Mouse (Mus musculus): Measurements from ENCODE around the gene Chrna9. TPM values are rescaled to one million over a fixed set of nuclear protein-coding genes. Genes with fewer than 3 reads are reported as not detected.
"Not testable (repeated sequence)": the region's sequence is repeated elsewhere in the genome, so short reads cannot be mapped to it uniquely, and the experiment has no call there.

Gene Chrna9
- polyA plus RNA-seq, 1 experiment from 2014 or later: not detected

DNA sequence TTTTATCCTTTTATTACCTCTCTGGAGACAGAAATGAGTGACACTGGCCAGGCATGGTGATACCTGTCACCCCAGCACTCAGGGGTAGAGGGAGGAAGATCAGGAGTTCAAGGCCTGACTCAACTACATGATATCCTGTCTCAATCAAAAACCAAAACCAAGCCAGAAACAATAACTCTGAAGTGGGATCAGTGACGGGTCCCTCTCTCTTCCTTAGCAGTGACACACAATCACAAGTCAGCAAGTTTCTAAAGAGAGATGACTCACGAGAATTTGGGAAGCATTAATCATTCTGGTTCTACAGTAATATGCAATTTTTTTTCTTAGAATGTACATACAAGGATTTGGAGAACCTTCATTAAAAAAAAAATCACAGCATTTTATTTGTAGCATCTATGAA, 38.5 kb downstream of the Chrna9 start:
- no peaks in the 10 kb centered on the region for H3K4me1 ChIP-seq (replicated peaks; ENCODE audit: control insufficient read depth, insufficient read depth, low read length)
- no peak overlapping the region for H3K4me2 ChIP-seq (ENCODE audit: low read length)
- 77% methylated on average over 2 of the region's 2 CpGs for WGBS
- H3K9me3 ChIP-seq (ENCODE audit: control insufficient read depth, low read length): no peaks in the 10 kb centered on the region
- no peak overlapping the region for H3K27ac ChIP-seq (ENCODE audit: low read depth)
- H3K36me3 ChIP-seq (ENCODE audit: control insufficient read depth, insufficient read depth, low read length): no peaks in the 10 kb centered on the region
- no peak overlapping the region for H3K4me3 ChIP-seq (ENCODE audit: low read depth, low read length)
- no peaks in the 10 kb centered on the region for H3K27me3 ChIP-seq (replicated peaks; ENCODE audit: control insufficient read depth, insufficient read depth, low read length)
- ATAC-seq (replicated peaks; ENCODE audit: low FRiP score, low TSS enrichment, low read depth) (no peak), DNase-seq (ENCODE audit: low spot score) (no peak)
- H3K9ac ChIP-seq (ENCODE audit: low read length): no peak overlapping the region

DNA sequence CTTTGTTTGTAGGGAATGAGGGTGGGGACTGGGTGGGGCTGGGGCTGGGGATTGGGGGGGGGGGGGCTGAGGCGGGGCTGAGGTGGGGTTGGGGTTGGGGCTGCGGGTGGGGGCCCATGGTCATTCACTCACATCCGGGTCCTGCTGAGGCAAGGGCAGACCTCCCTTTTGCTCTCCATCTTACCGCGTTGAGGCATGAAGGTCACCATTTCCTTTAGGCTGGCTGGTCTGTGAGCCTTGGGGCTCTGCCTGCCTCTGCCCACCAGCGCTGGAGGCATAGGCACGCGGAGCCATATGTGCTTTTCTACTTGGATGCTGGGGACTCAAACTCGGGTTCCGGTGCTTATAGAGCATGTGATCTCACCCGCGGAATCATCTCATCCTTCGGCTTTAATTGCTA, 41.0 kb downstream of the Chrna9 start:
- no peak overlapping the region for H3K27ac ChIP-seq (ENCODE audit: low read depth)
- no peaks in the 10 kb centered on the region for H3K36me3 ChIP-seq (ENCODE audit: control insufficient read depth, insufficient read depth, low read length)
- DNase-seq (ENCODE audit: low spot score): no peak
- ATAC-seq (replicated peaks; ENCODE audit: low FRiP score, low TSS enrichment, low read depth): no peak
- H3K4me2 ChIP-seq (ENCODE audit: low read length): no peak overlapping the region
- H3K27me3 ChIP-seq (replicated peaks; ENCODE audit: control insufficient read depth, insufficient read depth, low read length): no peaks in the 10 kb centered on the region
- no peak overlapping the region for H3K4me3 ChIP-seq (ENCODE audit: low read depth, low read length)
- no peaks in the 10 kb centered on the region for H3K4me1 ChIP-seq (replicated peaks; ENCODE audit: control insufficient read depth, insufficient read depth, low read length)
- no peaks in the 10 kb centered on the region for H3K9me3 ChIP-seq (ENCODE audit: control insufficient read depth, low read length)
- WGBS: 87% methylated on average over 13 of the region's 13 CpGs
- no peak overlapping the region for H3K9ac ChIP-seq (ENCODE audit: low read length)

DNA sequence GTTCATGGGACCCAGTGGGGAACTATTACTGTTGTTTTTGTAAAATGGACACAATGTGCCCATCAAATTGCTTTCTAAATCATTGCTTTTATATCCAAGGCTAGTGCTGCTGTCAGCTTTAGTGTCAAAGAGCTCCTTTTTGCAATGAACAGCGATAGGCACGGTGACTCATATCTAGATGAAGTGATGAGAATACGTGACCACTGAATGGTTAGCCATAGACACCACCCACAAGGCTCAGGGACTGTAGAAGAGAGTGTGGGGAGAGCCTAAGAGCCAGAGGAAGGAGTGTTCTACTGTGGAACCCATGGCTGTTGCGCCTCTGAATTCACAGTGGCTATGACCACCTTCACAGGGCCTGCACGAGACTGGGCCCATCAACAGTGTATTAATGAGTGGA, 51.7 kb downstream of the Chrna9 start:
- ATAC-seq (replicated peaks; ENCODE audit: low FRiP score, low TSS enrichment, low read depth) (no peak), DNase-seq (ENCODE audit: low spot score) (no peak)
- Histone ChIP-seq H3K4me1 (replicated peaks; ENCODE audit: control insufficient read depth, insufficient read depth, low read length) (no peaks in the 10 kb centered on the region), H3K4me2 (ENCODE audit: low read length) (no peak overlapping the region), H3K4me3 (ENCODE audit: low read depth, low read length) (no peak overlapping the region), H3K27ac (ENCODE audit: low read depth) (no peak overlapping the region), H3K36me3 (ENCODE audit: control insufficient read depth, insufficient read depth, low read length) (no peaks in the 10 kb centered on the region), H3K9me3 (ENCODE audit: control insufficient read depth, low read length) (no peaks in the 10 kb centered on the region), H3K9ac (ENCODE audit: low read length) (no peak overlapping the region), H3K27me3 (replicated peaks; ENCODE audit: control insufficient read depth, insufficient read depth, low read length) (no peaks in the 10 kb centered on the region)
- 93% methylated on average over 5 of the region's 5 CpGs for WGBS

DNA sequence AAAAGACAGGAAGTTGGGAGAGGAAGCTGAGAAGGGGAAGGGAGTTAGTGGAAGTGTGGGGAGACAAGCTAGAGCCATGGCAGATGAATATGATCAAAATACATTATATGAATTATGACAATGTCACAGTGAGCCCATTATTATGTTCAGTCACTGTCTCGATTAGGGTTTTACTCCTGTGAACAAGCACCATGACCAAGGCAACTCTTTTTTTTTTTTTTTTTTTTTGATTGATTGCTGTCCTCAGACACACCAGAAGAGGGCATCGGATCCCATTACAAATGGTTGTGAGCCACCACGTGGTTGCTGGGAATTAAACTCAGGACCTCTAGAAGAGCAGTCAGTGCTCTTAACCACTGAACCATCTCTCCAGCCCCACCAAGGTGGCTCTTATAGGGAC, 52.3 kb downstream of the Chrna9 start:
- not testable (repeated sequence) for H3K4me1 ChIP-seq (replicated peaks; ENCODE audit: control insufficient read depth, insufficient read depth, low read length); H3K36me3 ChIP-seq (ENCODE audit: control insufficient read depth, insufficient read depth, low read length); DNase-seq (ENCODE audit: low spot score); H3K9ac ChIP-seq (ENCODE audit: low read length); H3K9me3 ChIP-seq (ENCODE audit: control insufficient read depth, low read length); H3K27ac ChIP-seq (ENCODE audit: low read depth); H3K4me3 ChIP-seq (ENCODE audit: low read depth, low read length); H3K27me3 ChIP-seq (replicated peaks; ENCODE audit: control insufficient read depth, insufficient read depth, low read length); H3K4me2 ChIP-seq (ENCODE audit: low read length); ATAC-seq (replicated peaks; ENCODE audit: low FRiP score, low TSS enrichment, low read depth)
- 75% methylated on average over 3 of the region's 3 CpGs for WGBS

DNA sequence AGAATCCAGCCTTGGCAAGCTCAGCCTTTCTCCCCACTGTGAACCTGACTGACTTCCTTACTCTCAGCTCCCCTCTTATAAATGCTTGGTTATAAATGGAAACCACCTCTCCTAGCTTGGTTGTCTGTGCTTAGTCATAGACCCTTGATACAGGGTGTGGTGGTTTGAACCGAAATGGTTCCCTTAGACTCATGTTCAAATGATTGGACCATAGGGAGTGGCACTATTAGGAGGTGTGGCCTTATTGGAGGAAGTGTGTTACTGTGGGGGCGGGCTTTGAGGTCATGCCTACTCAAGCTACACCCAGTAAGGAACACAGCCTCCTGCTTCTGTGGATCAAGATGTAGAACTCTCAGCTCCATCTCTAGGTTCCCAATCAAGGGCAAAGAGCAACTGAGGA, 56.5 kb downstream of the Chrna9 start:
- no peaks in the 10 kb centered on the region for H3K36me3 ChIP-seq (ENCODE audit: control insufficient read depth, insufficient read depth, low read length)
- H3K4me3 ChIP-seq (ENCODE audit: low read depth, low read length): no peak overlapping the region
- no peaks in the 10 kb centered on the region for H3K27me3 ChIP-seq (replicated peaks; ENCODE audit: control insufficient read depth, insufficient read depth, low read length)
- 84% methylated on average over 2 of the region's 2 CpGs for whole genome bisulfite sequencing
- no peak overlapping the region for H3K9ac ChIP-seq (ENCODE audit: low read length)
- H3K9me3 ChIP-seq (ENCODE audit: control insufficient read depth, low read length): no peaks in the 10 kb centered on the region
- H3K4me1 ChIP-seq (replicated peaks; ENCODE audit: control insufficient read depth, insufficient read depth, low read length): no peaks in the 10 kb centered on the region
- no peak overlapping the region for H3K27ac ChIP-seq (ENCODE audit: low read depth)
- H3K4me2 ChIP-seq (ENCODE audit: low read length): no peak overlapping the region
- ATAC-seq (replicated peaks; ENCODE audit: low FRiP score, low TSS enrichment, low read depth): peak; percentile 53
- no peak for DNase-seq (ENCODE audit: low spot score)

DNA sequence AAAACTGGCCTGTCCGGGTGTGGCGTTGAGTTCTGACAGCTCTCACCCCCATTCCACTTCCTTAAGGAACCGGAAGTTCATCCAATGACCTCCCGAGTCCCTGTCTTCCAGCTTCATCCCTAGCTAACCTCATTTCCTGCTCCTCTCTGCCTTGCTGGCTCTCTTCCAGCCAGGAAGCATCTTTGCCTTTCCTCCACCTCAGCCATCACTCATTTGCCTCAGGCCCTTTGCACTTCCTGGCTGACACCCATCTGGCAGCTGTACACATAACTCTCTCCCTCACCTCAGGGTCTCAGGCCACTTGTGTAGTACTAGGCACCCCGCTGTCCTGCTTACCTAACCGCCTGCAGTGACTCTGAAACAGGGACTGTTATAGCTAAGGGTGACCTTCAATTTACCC, 59.9 kb downstream of the Chrna9 start:
- DNase-seq (ENCODE audit: low spot score): no peak
- Histone ChIP-seq H3K9me3 (ENCODE audit: control insufficient read depth, low read length) (no peaks in the 10 kb centered on the region), H3K27ac (ENCODE audit: low read depth) (no peak overlapping the region), H3K4me2 (ENCODE audit: low read length) (no peak overlapping the region), H3K36me3 (ENCODE audit: control insufficient read depth, insufficient read depth, low read length) (no peaks in the 10 kb centered on the region), H3K27me3 (replicated peaks; ENCODE audit: control insufficient read depth, insufficient read depth, low read length) (no peaks in the 10 kb centered on the region), H3K4me1 (replicated peaks; ENCODE audit: control insufficient read depth, insufficient read depth, low read length) (no peaks in the 10 kb centered on the region), H3K4me3 (ENCODE audit: low read depth, low read length) (no peak overlapping the region), H3K9ac (ENCODE audit: low read length) (no peak overlapping the region)
- no peak for ATAC-seq (replicated peaks; ENCODE audit: low FRiP score, low TSS enrichment, low read depth)
- 80% methylated on average over 6 of the region's 6 CpGs for WGBS

DNA sequence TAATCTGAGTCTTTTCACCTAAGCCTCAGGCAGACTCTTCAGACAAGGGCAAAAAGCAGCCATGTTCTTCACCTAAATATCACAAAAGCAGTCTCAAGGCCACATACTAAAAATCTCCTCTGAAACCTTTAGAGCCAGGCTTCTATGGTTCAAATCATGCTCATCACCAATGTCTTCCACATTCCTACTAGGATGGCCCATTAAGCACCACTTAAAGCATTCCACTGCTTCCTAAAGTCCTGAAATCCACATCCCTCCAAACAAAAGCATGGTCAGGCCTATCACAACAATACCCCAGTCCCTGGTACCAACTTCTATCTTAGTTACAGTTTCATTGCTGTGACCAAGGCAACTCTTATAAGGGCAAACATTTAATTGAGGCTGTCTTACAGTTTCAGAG, 63.1 kb downstream of the Chrna9 start:
- DNase-seq (ENCODE audit: low spot score) (no peak), ATAC-seq (replicated peaks; ENCODE audit: low FRiP score, low TSS enrichment, low read depth) (no peak)
- H3K36me3 ChIP-seq (ENCODE audit: control insufficient read depth, insufficient read depth, low read length): no peaks in the 10 kb centered on the region
- no peak overlapping the region for H3K4me2 ChIP-seq (ENCODE audit: low read length)
- no peaks in the 10 kb centered on the region for H3K9me3 ChIP-seq (ENCODE audit: control insufficient read depth, low read length)
- no peaks in the 10 kb centered on the region for H3K27me3 ChIP-seq (replicated peaks; ENCODE audit: control insufficient read depth, insufficient read depth, low read length)
- no peak overlapping the region for H3K9ac ChIP-seq (ENCODE audit: low read length)
- no peak overlapping the region for H3K27ac ChIP-seq (ENCODE audit: low read depth)
- no peak overlapping the region for H3K4me3 ChIP-seq (ENCODE audit: low read depth, low read length)
- 0 out of 2 replicates have a peak, but pooled peaks cover 6% of the 10 kb centered on the region for H3K4me1 ChIP-seq (replicated peaks; ENCODE audit: control insufficient read depth, insufficient read depth, low read length)

DNA sequence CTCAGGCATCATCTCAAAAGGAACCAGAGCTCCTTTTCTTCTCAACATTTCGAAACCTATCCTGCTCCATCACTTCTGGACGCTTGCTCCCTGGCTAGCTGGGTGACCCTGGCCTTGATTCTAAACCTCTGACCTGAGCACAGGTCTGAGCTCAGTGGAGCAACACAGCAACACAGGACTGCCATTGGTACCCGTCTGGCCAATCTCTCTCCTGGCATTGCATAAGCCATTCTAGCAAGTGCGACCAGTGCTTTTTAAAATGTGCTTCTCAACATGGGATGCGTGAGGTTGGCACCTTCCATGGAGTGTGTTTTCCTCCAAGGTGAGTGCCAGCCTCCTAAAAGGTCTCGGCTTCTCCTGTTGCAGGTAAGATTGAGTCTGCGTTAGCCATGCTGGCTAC, 64.4 kb downstream of the Chrna9 start:
- no peak overlapping the region for H3K27ac ChIP-seq (ENCODE audit: low read depth)
- DNase-seq (ENCODE audit: low spot score) (no peak), ATAC-seq (replicated peaks; ENCODE audit: low FRiP score, low TSS enrichment, low read depth) (no peak)
- no peaks in the 10 kb centered on the region for H3K9me3 ChIP-seq (ENCODE audit: control insufficient read depth, low read length)
- H3K4me2 ChIP-seq (ENCODE audit: low read length): no peak overlapping the region
- 89% methylated on average over 7 of the region's 7 CpGs for whole genome bisulfite sequencing
- 0 out of 2 replicates have a peak, but pooled peaks cover 6% of the 10 kb centered on the region for H3K4me1 ChIP-seq (replicated peaks; ENCODE audit: control insufficient read depth, insufficient read depth, low read length)
- H3K9ac ChIP-seq (ENCODE audit: low read length): no peak overlapping the region
- no peak overlapping the region for H3K4me3 ChIP-seq (ENCODE audit: low read depth, low read length)
- no peaks in the 10 kb centered on the region for H3K36me3 ChIP-seq (ENCODE audit: control insufficient read depth, insufficient read depth, low read length)
- H3K27me3 ChIP-seq (replicated peaks; ENCODE audit: control insufficient read depth, insufficient read depth, low read length): no peaks in the 10 kb centered on the region

DNA sequence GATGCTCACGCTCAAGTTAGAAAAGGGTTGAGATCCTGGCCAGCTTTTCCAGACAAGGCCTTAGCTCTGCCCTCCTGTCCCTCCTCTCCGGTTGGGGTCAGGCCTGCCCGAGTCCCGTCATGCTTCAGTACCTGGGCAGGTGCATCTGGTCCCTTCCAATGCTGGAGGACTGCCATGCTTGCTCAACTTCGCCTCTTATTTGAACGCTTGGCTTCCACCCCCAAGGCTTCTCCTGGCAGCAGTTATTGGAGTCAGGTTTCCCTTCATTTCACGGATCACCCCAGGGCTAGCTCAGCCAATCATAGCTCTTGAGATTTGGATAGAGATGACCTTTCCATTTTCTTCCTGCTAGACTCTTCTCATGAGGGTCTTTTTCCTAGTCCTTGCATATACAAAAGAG, 65.4 kb downstream of the Chrna9 start:
- WGBS: 77% methylated on average over 7 of the region's 7 CpGs
- Histone ChIP-seq H3K4me1 (replicated peaks; ENCODE audit: control insufficient read depth, insufficient read depth, low read length) (0 out of 2 replicates have a peak, but pooled peaks cover 10% of the 10 kb centered on the region), H3K9ac (ENCODE audit: low read length) (no peak overlapping the region), H3K4me3 (ENCODE audit: low read depth, low read length) (no peak overlapping the region), H3K36me3 (ENCODE audit: control insufficient read depth, insufficient read depth, low read length) (no peaks in the 10 kb centered on the region), H3K4me2 (ENCODE audit: low read length) (no peak overlapping the region), H3K27me3 (replicated peaks; ENCODE audit: control insufficient read depth, insufficient read depth, low read length) (no peaks in the 10 kb centered on the region), H3K27ac (ENCODE audit: low read depth) (no peak overlapping the region), H3K9me3 (ENCODE audit: control insufficient read depth, low read length) (no peaks in the 10 kb centered on the region)
- DNase-seq (ENCODE audit: low spot score) (no peak), ATAC-seq (replicated peaks; ENCODE audit: low FRiP score, low TSS enrichment, low read depth) (no peak)
